Mouse (Mus musculus): ENCODE results near the gene Ppp5c. TPM values are rescaled to one million over a fixed set of nuclear protein-coding genes. Genes with fewer than 3 reads are reported as not detected.
A peak's percentile ranks its signal among the peaks of the same experiment; 100 is the strongest.

Ppp5c gene
- total RNA-seq, 2 experiments from 2014 or later, result 31.6 to 51.4 TPM

DNA sequence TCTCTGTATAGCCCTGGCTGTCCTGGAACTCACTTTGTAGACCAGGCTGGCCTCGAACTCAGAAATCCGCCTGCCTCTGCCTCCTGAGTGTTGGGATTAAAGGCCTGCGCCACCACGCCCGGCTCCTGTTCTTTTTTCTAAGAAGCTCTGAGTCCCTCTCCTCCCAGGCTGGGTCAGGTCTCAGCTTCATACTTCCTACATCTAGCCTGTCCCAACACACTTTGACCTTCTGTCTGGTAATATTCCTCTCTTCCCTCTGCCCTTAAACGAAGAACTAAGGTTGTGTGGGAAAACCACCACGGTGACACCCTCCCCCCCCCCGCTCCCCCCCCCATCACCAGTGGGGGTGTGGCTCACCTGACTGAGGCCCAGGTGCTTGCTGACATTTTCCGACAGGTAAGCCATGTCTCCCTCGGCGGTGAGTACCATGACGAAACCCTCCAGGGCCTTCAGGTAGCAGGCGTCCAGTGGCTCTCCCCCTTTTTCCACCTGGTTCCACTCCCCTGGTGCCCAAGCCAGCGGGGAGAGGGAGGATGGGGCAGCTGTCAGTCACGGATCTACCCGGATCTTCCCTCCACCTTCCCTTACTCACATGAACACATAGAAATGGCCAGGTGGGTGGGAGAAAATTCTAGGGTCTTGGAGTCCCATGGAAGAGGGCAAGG is 26.7 kb upstream of the Ppp5c start:
- ATAC-seq (ENCODE audit: poor library complexity, severe bottlenecking), result no peak

GRCm38 (mm10) chr7:17050933-17051594 is 23.3 kb upstream of the Ppp5c start:
- peak; percentile 70 for ATAC-seq (ENCODE audit: poor library complexity, severe bottlenecking)

GRCm38 (mm10) chr7:17050491-17050890 is 22.8 kb upstream of the Ppp5c start:
- ATAC-seq (ENCODE audit: poor library complexity, severe bottlenecking), result no peak

GRCm38 (mm10) chr7:17048431-17049190 is 20.9 kb upstream of the Ppp5c start:
- no peak for ATAC-seq (ENCODE audit: poor library complexity, severe bottlenecking)

DNA sequence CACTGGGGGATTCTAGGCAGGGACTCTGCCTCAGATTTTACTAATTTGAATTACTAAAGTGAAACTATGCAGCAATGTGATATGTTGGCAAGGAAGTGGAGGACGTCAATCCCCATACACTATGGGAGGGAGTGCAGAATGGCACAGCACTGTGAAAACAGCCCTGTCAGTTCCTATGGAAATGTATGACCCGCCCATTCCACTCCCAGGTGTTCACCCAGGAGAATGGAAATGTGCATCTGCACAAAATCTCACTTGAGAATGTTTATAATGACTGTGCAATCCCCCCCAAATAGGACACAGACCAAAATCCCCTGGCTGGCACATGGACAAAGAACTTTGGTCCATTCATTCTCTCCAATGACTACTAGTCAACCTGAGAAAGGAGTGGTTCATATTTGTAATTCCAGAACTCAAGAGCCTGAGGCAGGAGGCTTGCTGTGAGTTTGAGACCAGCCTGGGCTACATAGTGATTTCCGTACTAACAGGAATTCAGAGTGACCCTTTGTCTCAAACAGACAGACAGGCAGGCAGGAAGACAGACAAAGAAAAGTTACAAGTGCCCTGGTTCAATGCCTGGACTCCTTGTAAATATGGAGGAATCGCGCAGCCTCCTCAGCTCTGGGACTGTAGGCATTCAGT is 19.4 kb upstream of the Ppp5c start:
- no peak for ATAC-seq (ENCODE audit: poor library complexity, severe bottlenecking)

DNA sequence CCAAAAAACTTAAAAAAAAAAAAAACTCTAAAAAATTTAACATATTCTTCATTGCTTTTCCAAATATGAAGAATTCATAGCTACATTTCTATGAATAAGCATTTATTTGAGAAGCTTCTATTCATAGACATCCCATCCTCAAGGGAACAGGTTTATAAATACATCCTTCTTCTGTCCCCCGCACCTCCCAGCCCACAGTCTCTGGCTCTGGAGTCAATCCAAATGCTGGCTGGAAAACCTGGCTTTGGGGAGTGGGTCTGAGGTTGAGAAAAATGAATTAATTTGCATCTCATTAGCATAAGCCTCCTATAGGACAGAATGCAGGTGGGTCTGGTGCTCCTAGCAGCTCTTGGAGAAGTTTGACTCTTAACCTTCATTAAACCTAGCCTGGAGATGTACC is 18.0 kb upstream of the Ppp5c start:
- no peak for ATAC-seq (ENCODE audit: poor library complexity, severe bottlenecking)

GRCm38 (mm10) chr7:17039373-17039772 is 11.6 kb upstream of the Ppp5c start:
- no peak for ATAC-seq (ENCODE audit: poor library complexity, severe bottlenecking)

DNA sequence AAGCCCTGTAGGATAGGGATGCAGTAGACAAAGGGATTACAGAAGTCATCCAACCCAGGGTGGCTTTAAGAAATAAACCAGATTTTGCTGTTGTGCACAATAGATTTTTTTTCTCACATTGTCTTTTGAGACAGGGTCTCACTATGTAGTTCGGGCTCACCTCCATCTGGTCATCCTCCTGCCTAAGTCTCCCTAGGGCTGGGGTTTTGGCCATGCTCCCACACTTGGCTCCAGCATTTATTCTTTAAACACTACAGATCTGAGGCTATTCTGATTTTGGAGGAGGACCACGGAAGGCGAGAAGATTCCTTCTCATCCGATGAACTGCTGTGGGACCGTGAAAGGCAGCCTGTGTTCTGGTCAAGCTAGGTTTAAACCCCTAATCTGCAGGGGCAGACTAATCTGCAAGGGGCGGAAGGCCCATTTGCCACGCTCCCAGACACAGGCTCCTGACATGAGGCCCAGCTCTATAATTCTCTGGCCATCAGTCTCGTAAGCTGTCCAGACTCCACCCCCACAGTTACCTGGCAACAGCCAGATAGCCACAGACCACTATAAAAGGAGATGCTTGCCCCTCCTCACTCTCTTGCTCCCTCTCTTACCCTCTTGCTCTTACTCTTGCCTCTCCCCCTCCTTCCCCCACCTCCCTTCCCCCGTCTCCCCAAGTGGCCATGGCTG is 10.4 kb upstream of the Ppp5c start:
- no peak for ATAC-seq (ENCODE audit: poor library complexity, severe bottlenecking)

DNA sequence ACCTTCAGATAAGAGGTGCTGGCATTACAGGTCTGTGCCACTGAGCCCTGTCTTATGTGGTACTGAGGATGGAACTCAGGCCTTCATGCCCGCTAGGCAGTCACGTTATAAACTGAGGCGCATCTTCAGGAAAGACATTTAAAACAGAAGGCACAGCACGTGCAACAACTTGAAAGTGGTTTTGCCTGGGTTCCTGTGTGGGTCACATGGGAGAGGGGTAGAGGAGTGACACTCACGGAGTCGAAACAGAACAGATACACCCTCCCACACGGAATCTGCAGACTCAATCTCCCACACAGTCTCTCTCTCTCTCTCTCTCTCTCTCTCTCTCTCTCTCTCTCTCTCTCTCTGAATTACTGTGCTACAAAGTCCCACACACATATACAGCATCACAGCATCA is 2.5 kb upstream of the Ppp5c start:
- ATAC-seq (ENCODE audit: poor library complexity, severe bottlenecking), result no peak

DNA sequence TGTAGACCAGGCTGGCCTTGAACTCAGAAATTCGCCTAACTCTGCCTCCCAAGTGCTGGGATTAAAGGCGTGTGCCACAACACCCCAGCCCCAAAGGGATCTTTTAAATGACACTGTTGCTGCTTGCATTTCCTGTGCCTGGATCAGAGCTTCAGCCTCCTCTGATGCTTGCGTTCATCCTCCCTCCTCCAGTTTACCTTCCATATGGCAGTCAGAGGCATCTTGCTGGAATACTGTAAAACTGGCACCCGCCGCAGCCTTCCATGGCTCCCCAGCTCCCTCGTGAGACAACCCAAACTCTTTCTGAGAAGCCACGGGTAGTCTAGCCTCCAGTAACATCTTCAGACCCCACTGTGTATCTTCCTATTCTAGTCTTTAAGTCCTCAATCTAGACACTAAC is 1.2 kb upstream of the Ppp5c start:
- no peak for ATAC-seq (ENCODE audit: poor library complexity, severe bottlenecking)

DNA sequence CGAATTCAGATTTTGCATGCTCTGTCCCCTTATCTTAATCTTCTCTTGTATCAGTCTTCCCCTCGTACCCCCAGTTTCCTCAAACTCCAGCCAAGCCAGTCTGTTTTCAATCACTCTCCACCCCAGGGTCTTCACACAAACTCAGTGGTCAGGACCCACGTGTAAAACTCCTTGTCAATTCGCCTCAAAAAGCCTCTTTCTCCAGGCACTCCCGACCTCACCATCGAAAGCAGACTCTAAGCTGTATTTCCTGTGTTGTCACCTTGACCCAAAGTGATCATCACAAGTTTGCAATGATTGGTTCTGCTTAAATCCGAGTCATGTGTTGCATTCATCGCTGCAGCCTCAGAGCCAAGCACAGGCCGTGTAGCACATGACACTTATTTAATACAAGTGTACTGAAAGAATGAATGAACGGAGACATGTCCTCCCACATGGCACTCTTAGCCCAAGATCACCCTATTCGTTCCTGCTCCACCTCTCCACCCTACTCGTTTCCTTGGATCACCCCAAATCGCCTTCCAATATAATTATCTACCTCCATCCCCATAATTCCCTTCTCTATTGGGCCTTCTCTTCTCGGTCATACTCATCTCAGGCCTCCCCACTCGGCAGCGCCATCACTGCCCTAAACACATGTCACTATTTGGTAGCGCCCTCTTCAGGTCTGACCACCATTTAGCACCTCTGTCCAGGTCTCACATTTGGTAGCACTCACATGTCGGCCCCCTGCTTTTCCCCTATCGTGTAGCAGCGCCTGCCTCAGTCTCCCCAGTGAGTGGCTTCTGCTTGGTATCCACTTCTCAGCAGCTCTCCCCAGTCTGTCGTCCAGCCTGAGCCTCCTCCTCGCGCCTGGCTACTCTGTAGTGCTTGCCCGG is 775 bp downstream of the Ppp5c start:
- ATAC-seq (ENCODE audit: poor library complexity, severe bottlenecking), result peak; percentile 46

DNA sequence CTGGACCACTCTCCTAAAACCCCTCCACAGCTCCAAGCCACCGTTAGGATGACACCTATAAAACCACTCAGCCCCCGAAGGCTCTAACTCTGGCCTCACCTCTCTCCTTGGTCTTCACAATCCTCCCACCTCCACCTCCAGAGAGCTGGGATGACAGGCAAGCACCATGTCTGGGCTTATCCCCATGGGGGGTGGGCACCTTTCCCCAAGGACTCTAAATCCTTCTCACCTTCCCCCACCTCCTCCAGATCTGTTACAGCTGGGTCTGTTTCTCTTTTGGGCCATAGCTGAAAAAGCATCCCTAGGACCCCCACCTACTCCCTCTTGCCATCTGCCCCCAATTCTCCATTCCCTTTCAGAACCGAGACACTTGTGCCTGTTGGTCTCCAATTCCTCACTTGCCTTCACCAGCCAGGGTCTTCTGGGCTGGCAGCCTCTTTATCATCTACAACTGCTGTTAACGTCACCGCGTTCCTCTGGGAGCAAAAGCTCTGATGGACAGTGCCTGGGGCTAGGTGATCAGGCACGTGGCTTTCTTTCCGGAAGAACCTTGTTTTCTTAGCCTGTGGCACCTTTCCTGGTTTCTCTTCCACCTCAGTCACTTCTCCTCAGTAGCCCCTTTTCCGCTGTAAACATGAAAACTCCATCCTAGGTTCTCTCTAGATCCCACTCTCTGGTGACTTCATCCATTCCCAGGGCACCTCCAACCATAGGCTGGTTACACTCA is 1.7 kb downstream of the Ppp5c start:
- ATAC-seq (ENCODE audit: poor library complexity, severe bottlenecking), result no peak

DNA sequence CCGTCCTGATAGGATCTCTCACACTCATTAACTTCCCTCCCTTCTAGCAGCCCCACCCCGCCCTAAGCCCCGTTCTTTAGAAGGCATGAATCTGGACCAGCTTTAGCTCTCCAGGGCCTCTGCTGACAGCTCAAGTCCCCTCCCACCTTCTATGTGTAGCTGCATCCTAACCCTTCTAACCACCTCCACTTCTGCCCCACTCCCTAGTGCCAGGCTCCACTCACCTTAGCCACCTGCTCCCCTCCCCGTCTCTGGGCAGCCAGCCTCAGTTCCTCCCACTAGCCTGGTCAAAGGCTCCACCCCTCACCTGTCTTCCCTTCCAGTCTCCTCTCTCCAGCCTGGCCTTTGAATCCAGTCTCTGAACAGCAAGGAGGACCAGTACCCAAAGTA is 2.2 kb downstream of the Ppp5c start:
- no peak for ATAC-seq (ENCODE audit: poor library complexity, severe bottlenecking)

GRCm38 (mm10) chr7:17024814-17025504 is 2.8 kb downstream of the Ppp5c start:
- peak; percentile 55 for ATAC-seq (ENCODE audit: poor library complexity, severe bottlenecking)

- no peak for ATAC-seq (ENCODE audit: poor library complexity, severe bottlenecking)
Measured at GRCm38 (mm10) chr7:17024141-17024540, 3.6 kb downstream of the Ppp5c start.

DNA sequence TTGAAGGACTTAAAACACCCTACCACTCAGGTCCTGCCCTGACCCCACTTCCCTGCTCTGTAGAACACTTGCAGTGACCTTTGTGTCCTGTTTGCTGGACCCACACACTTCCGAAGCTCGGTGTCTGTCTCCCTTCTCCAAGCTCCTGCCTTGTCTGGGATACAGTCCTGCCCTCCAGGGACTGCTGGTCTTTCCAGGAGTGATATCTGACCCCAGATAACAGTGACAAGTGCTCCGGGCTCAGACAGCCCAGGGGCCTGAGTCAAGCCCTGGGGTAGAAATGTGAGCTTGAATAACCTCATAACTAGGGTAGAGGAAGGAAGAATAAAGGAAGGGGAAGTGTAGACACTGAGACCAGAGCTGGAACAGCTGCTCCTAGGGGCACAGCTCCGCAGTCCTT is 4.0 kb downstream of the Ppp5c start:
- peak; percentile 12; the same call in 1 of the 2 replicates for ATAC-seq (ENCODE audit: poor library complexity, severe bottlenecking)

GRCm38 (mm10) chr7:17022176-17022575 is 5.5 kb downstream of the Ppp5c start:
- no peak for ATAC-seq (ENCODE audit: poor library complexity, severe bottlenecking)

- ATAC-seq (ENCODE audit: poor library complexity, severe bottlenecking), result no peak
Measured at GRCm38 (mm10) chr7:17019426-17020166, 8.1 kb downstream of the Ppp5c start.

All from megakaryocyte, adult 5-6 weeks (primary cell).